Mouse (Mus musculus) skeletal muscle tissue, adult 2 months (tissue): ENCODE results near the gene Zfp704.
"Not testable (repeated sequence)": the region's sequence is repeated elsewhere in the genome, so short reads cannot be mapped to it uniquely, and the experiment has no call there.

Experiments used
- DNase-seq: peaks from one replicate; pipeline ENCODE4 v3.0.0-alpha.2; 2012; ENCODE audit warnings: low read depth, low spot score

Zfp704 gene

GRCm38 (mm10) chr3:9598061-9598460 is 11.8 kb downstream of the Zfp704 start:
- DNase-seq, result no peak

GRCm38 (mm10) chr3:9594457-9594856 is 15.4 kb downstream of the Zfp704 start:
- DNase-seq, result no peak

- DNase-seq, result no peak
Observed at GRCm38 (mm10) chr3:9593832-9594231, 16.1 kb downstream of the Zfp704 start.

- no peak for DNase-seq
Observed at GRCm38 (mm10) chr3:9591416-9592110, 18.3 kb downstream of the Zfp704 start.

- DNase-seq, result no peak
Observed at GRCm38 (mm10) chr3:9588635-9589034, 21.2 kb downstream of the Zfp704 start.

- no peak for DNase-seq
Observed at GRCm38 (mm10) chr3:9587304-9587703, 22.6 kb downstream of the Zfp704 start.

GRCm38 (mm10) chr3:9583516-9583915 is 26.4 kb downstream of the Zfp704 start:
- DNase-seq, result no peak

- DNase-seq, result no peak
Observed at GRCm38 (mm10) chr3:9580952-9581798, 28.7 kb downstream of the Zfp704 start.

- DNase-seq, result no peak
Observed at GRCm38 (mm10) chr3:9580102-9580501, 29.8 kb downstream of the Zfp704 start.

- no peak for DNase-seq
Observed at GRCm38 (mm10) chr3:9579028-9579643, 30.7 kb downstream of the Zfp704 start.

GRCm38 (mm10) chr3:9576872-9577271 is 33.0 kb downstream of the Zfp704 start:
- no peak for DNase-seq

GRCm38 (mm10) chr3:9574305-9574704 is 35.6 kb downstream of the Zfp704 start:
- no peak for DNase-seq

- peak; percentile 71 for DNase-seq
Observed at GRCm38 (mm10) chr3:9573581-9573980, 36.3 kb downstream of the Zfp704 start.

- DNase-seq, result no peak
Observed at GRCm38 (mm10) chr3:9572261-9572660, 37.6 kb downstream of the Zfp704 start.

- no peak for DNase-seq
Observed at GRCm38 (mm10) chr3:9570782-9571181, 39.1 kb downstream of the Zfp704 start.

- DNase-seq, result not testable (repeated sequence)
Observed at GRCm38 (mm10) chr3:9569706-9570105, 40.2 kb downstream of the Zfp704 start.

GRCm38 (mm10) chr3:9568565-9569228 is 41.2 kb downstream of the Zfp704 start:
- no peak for DNase-seq

- DNase-seq, result no peak
Observed at GRCm38 (mm10) chr3:9567948-9568347, 41.9 kb downstream of the Zfp704 start.

- no peak for DNase-seq
Observed at GRCm38 (mm10) chr3:9566831-9567230, 43.1 kb downstream of the Zfp704 start.

- DNase-seq, result no peak
Observed at GRCm38 (mm10) chr3:9563562-9563961, 46.3 kb downstream of the Zfp704 start.

- DNase-seq, result no peak
Observed at GRCm38 (mm10) chr3:9562649-9563328, 47.1 kb downstream of the Zfp704 start.
